Mouse (Mus musculus) activated CD4-positive, CD25-positive, alpha-beta regulatory T cell (primary cell): ENCODE results near the gene Rab39b. TPM values are rescaled to one million over a fixed set of nuclear protein-coding genes. Genes with fewer than 3 reads are reported as not detected.

Experiments used
- polyA plus RNA-seq, 2 experiments: library from polyadenylated mRNA; unstranded; fragments of 100-300 nt; shearing (Covaris generic); gene quantifications; one replicate each; pipeline ENCODE4 v1.2.1; 2017

Rab39b gene
- 1 to 10 TPM in 1 of 2 experiments, under 1 TPM in 1; 0.57 to 1.4 TPM for polyA plus RNA-seq

DNA sequence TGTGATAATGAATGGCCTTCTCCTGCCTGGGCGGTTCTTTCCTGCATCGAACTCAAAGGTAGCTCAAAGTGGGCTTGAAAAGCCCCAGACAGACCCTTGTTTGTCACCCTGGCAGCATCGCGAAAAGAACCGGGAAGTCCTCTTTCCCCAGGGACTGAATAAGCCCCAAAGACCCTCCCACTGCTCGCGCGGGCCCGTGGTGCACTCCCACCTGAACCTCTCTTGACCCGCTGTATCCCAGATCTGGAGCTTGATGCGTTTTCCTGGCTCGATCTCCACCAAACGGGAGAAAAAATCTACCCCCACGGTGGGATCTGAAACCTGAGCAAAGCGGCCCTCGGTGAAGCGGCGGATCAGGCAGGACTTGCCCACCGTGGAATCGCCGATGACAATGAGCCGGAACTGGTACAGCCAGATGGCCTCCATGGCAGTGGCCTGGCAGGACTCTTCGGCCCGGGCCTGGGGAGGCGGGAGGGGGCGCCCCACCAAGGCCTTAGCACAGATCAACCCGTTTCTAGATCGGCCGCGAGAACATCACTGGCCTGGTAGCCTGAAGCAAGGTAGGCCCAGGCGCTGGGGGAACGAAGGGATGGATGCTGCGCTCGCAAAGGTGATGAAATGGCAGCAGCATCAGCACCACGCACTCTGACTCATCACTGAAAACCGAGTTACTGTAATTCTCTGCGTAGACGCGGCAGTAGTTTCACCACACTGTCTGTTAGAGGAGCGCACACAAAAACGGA is at the start of gene Rab39b:
TSS of gene Rab39b (minus strand) at position 650 of the 743 bp plus-strand sequence.

Other genes starting within 250 kb of the Rab39b start
- 10 to 100 TPM; 59.8 to 64.5 TPM for gene Fundc2, start 195.8 kb downstream of the Rab39b start, polyA plus RNA-seq
- 1 to 10 TPM; 1.2 to 1.5 TPM for gene F8, start 195.6 kb downstream of the Rab39b start, polyA plus RNA-seq
- gene Cmc4, start 161.6 kb downstream of the Rab39b start, polyA plus RNA-seq, result 10 to 100 TPM; 19.1 to 22.2 TPM
- gene Mtcp1, start 161.6 kb downstream of the Rab39b start, polyA plus RNA-seq, result 1 to 10 TPM; 6.8 to 8.3 TPM
- 10 to 100 TPM; 52.5 to 58.1 TPM for gene Brcc3, start 161.6 kb downstream of the Rab39b start, polyA plus RNA-seq
- gene Vbp1, start 63.9 kb downstream of the Rab39b start, polyA plus RNA-seq, result 100 to 1,000 TPM; 125 to 136 TPM